Mouse (Mus musculus) G1E (cell line): Measurements from ENCODE around the gene Brf1. TPM values are rescaled to one million over a fixed set of nuclear protein-coding genes. Genes with fewer than 3 reads are reported as not detected.
A peak's percentile ranks its signal among the peaks of the same experiment; 100 is the strongest.

Experiments
- ATAC-seq: 2 replicates; pipeline ENCODE4 v1.8.0; 2016; ENCODE audit warnings: mild to moderate bottlenecking; ENCODE audit not compliant: insufficient number of reproducible peaks, poor library complexity, low FRiP score, severe bottlenecking; ENCODE audit errors: extremely low read depth
- DNase-seq: peaks from one replicate; pipeline ENCODE4 v3.0.0; 2012; ENCODE audit warnings: low spot score
- H3K27me3 ChIP-seq: 2 replicates; pipeline ENCODE4 v1.6.1; 2012; ENCODE audit warnings: mild to moderate bottlenecking, low read length, inconsistent platforms; ENCODE audit not compliant: insufficient read depth
- H3K36me3 ChIP-seq: replicated peaks from 2 replicates; pipeline ENCODE3; 2012; ENCODE audit warnings: mild to moderate bottlenecking, inconsistent platforms
- H3K4me1 ChIP-seq: 2 replicates; pipeline ENCODE4 v1.6.1; 2012; ENCODE audit warnings: low read depth, low read length, inconsistent platforms, mixed read lengths; ENCODE audit not compliant: insufficient read depth
- H3K4me3 ChIP-seq: 2 replicates; pipeline ENCODE4 v1.5.1; 2012; ENCODE audit warnings: low read depth, mild to moderate bottlenecking, inconsistent platforms, low read length, moderate library complexity, mixed read lengths
- H3K9me3 ChIP-seq: replicated peaks from 2 replicates; pipeline ENCODE4 v1.6.1; 2012; ENCODE audit warnings: inconsistent platforms
- CTCF ChIP-seq: IDR thresholded peaks from 2 replicates; pipeline ENCODE4 v1.5.1; 2012; ENCODE audit warnings: low read depth, low read length, inconsistent platforms, mixed read lengths
- GATA1 ChIP-seq: IDR thresholded peaks from 2 replicates; pipeline ENCODE4 v1.6.1; 2012; ENCODE audit warnings: borderline replicate concordance, low read length, inconsistent platforms, mixed read lengths
- GATA2 ChIP-seq: IDR thresholded peaks from 2 replicates; pipeline ENCODE4 v1.6.1; 2012; ENCODE audit warnings: low read depth, low read length, inconsistent platforms, borderline replicate concordance
- POLR2AphosphoS5 ChIP-seq: IDR thresholded peaks from 2 replicates; pipeline ENCODE4 v1.6.1; 2012; ENCODE audit warnings: low read depth, low read length, inconsistent platforms; ENCODE audit not compliant: insufficient replicate concordance
- TAL1 ChIP-seq: conservative IDR thresholded peaks from 2 replicates; pipeline ENCODE4 v1.6.1; 2012; ENCODE audit warnings: low read depth, low read length, inconsistent platforms, mixed read lengths
- polyA plus RNA-seq: library from polyadenylated mRNA; stranded (reverse); fragments of >175 nt; gene quantifications from 2 replicates; pipeline ENCODE4 v1.2.3, GENCODE M21; 2012
- total RNA-seq, 2 experiments: library from RNA; stranded (forward) in 1 of 2; stranded (reverse) in 1 of 2; fragments of 200-1000 nt in 1 of 2; fragments of >200 nt in 1 of 2; fragmentation: Nextera tagmentation in 1 of 2; gene quantifications; 2 replicates each; pipeline ENCODE4 v1.2.3; 2014 to 2017

The Brf1 gene
- total and polyA plus RNA-seq, 3 experiments: 46.8 to 95.9 (median 77.1) TPM

GRCm38 (mm10) chr12:113041481-113042439, 41.3 kb upstream of the Brf1 start:
- Histone ChIP-seq H3K9me3 (no peaks in the 10 kb centered on the region), H3K36me3 (peaks cover 56% of the 10 kb centered on the region), H3K4me1 (peaks cover 56% of the 10 kb centered on the region), H3K27me3 (no peaks in the 10 kb centered on the region), H3K4me3 (no peak overlapping the region)
- no peak for DNase-seq
- no peak for ATAC-seq
- TF ChIP-seq POLR2AphosphoS5 (no peak), CTCF (no peak), GATA1 (no peak), GATA2 (no peak), TAL1 (no peak)

GRCm38 (mm10) chr12:113038414-113038813, 37.9 kb upstream of the Brf1 start:
- peaks cover 39% of the 10 kb centered on the region for H3K4me1 ChIP-seq
- H3K9me3 ChIP-seq: no peaks in the 10 kb centered on the region
- ATAC-seq (no peak), DNase-seq (no peak)
- 0 out of 2 replicates have a peak, but pooled peaks have one; percentile 4 for TF ChIP-seq CTCF
- TF ChIP-seq GATA1: no peak
- no peak for TF ChIP-seq POLR2AphosphoS5
- TF ChIP-seq GATA2: no peak
- no peak for TF ChIP-seq TAL1
- H3K4me3 ChIP-seq: no peak overlapping the region
- H3K36me3 ChIP-seq: peaks cover 38% of the 10 kb centered on the region
- no peaks in the 10 kb centered on the region for H3K27me3 ChIP-seq

GRCm38 (mm10) chr12:113036996-113037395, 36.5 kb upstream of the Brf1 start:
- peaks cover 31% of the 10 kb centered on the region for H3K4me1 ChIP-seq
- ATAC-seq: no peak

GRCm38 (mm10) chr12:113035093-113035492, 34.6 kb upstream of the Brf1 start:
- no peak for DNase-seq
- H3K27me3 ChIP-seq: no peaks in the 10 kb centered on the region
- H3K9me3 ChIP-seq: no peaks in the 10 kb centered on the region
- TF ChIP-seq GATA2 (no peak), CTCF (no peak), POLR2AphosphoS5 (no peak), TAL1 (no peak), GATA1 (no peak)
- H3K4me3 ChIP-seq: no peak overlapping the region
- H3K4me1 ChIP-seq: peaks cover 35% of the 10 kb centered on the region
- no peak for ATAC-seq
- H3K36me3 ChIP-seq: peaks cover 61% of the 10 kb centered on the region

More at GRCm38 (mm10) chr12:113036996-113037395, 36.5 kb upstream of the Brf1 start:
- no peak for TF ChIP-seq GATA1
- no peak for TF ChIP-seq TAL1
- no peak for TF ChIP-seq CTCF
- no peak for DNase-seq
- Histone ChIP-seq H3K36me3 (peaks cover 52% of the 10 kb centered on the region), H3K4me3 (no peak overlapping the region), H3K9me3 (no peaks in the 10 kb centered on the region), H3K27me3 (no peaks in the 10 kb centered on the region)

- Histone ChIP-seq H3K4me3 (no peak overlapping the region), H3K36me3 (peaks cover 68% of the 10 kb centered on the region), H3K27me3 (no peaks in the 10 kb centered on the region), H3K9me3 (no peaks in the 10 kb centered on the region), H3K4me1 (peaks cover 33% of the 10 kb centered on the region)
- ATAC-seq (no peak), DNase-seq (no peak)
- TF ChIP-seq GATA2 (no peak), TAL1 (no peak), GATA1 (no peak), CTCF (no peak), POLR2AphosphoS5 (no peak)
Measured at GRCm38 (mm10) chr12:113032296-113033250, 32.1 kb upstream of the Brf1 start.

GRCm38 (mm10) chr12:113031441-113031840, 30.9 kb upstream of the Brf1 start:
- Histone ChIP-seq H3K4me3 (peak overlapping the region; percentile 23; the same call in 1 of the 2 replicates), H3K36me3 (peaks cover 78% of the 10 kb centered on the region)
- TF ChIP-seq CTCF (no peak), GATA2 (no peak), TAL1 (no peak), POLR2AphosphoS5 (no peak), GATA1 (no peak)

More at GRCm38 (mm10) chr12:113031441-113031840, 30.9 kb upstream of the Brf1 start:
- Histone ChIP-seq H3K4me1 (peaks cover 31% of the 10 kb centered on the region), H3K9me3 (no peaks in the 10 kb centered on the region), H3K27me3 (no peaks in the 10 kb centered on the region)
- DNase-seq: no peak
- ATAC-seq: no peak
